Mouse (Mus musculus) megakaryocyte, embryonic 14.5 days (primary cell): ENCODE results near the gene Vsir.

Experiments used
- FLI1 ChIP-seq: IDR thresholded peaks from 2 replicates; pipeline ENCODE4 v1.6.1; 2012; ENCODE audit warnings: low read length, inconsistent platforms, mixed read lengths
- GATA1 ChIP-seq: IDR thresholded peaks from 3 replicates; pipeline ENCODE4 v1.6.1; 2012; ENCODE audit warnings: mixed read lengths, low read length, inconsistent platforms, borderline replicate concordance

GRCm38 (mm10) chr10:60313606-60314005, 33.0 kb upstream of the Vsir start:
- TF ChIP-seq GATA1 (no peak), FLI1 (no peak)
